Mouse (Mus musculus): ENCODE measurements around the gene Aipl1.

DNA sequence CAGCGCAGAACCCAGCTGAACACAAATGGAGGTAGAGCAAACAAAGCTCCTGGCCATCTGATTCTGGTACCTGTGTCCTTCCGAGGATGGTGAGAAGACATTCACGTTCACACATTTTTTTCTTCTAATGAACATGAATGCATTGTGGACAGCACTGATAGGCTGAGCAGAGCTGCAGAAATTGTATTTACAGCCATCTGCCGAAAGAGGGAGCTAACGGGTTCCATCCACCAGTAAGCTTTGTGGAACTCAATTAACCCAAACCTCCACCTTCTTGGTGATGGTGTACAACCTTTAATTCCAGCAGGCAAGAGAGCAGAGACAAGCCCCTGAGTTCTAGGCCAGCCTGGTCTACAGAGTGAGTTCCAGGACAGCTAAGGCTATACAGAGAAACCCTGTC, 11.5 kb downstream of the Aipl1 start:
- TF ChIP-seq CTCF (IDR thresholded peaks at IDR 0.05; ENCODE audit: extremely low read depth, insufficient read depth, low read length) = peak; percentile 40; the same call in 1 of the 2 replicates
- no peak for TF ChIP-seq POLR2A (IDR thresholded peaks at IDR 0.05; ENCODE audit: extremely low read depth, insufficient read depth, low read length)
